Mouse (Mus musculus) stomach, embryonic 16.5 days (tissue): ENCODE data around the gene Tenm3. TPM values are rescaled to one million over a fixed set of nuclear protein-coding genes. Genes with fewer than 3 reads are reported as not detected.
A peak's percentile ranks its signal among the peaks of the same experiment; 100 is the strongest.

ENCODE experiments used
- ATAC-seq: fragments of 200-750 bp; cut with Nextera tagmentation; 2 replicates; pipeline ENCODE4 v1.8.0; 2017; ENCODE audit warnings: moderate number of reproducible peaks, moderate TSS enrichment; ENCODE audit not compliant: insufficient read depth, low FRiP score
- H3K27ac ChIP-seq: fragments of 300-500 bp; sonication (generic); 2 replicates; pipeline ENCODE4 v1.5.1; 2014; ENCODE audit warnings: low read length
- H3K27me3 ChIP-seq: fragments of 300-500 bp; sonication (generic); 2 replicates; pipeline ENCODE4 v1.6.1; 2014; ENCODE audit warnings: low read length, control low read depth, mixed read lengths; ENCODE audit not compliant: control insufficient read depth, insufficient read depth
- H3K36me3 ChIP-seq: fragments of 300-500 bp; sonication (generic); 2 replicates; pipeline ENCODE4 v1.6.1; 2014; ENCODE audit warnings: low read length; ENCODE audit not compliant: control insufficient read depth, insufficient read depth
- H3K4me1 ChIP-seq: fragments of 300-500 bp; sonication (generic); 2 replicates; pipeline ENCODE4 v1.6.1; 2014; ENCODE audit warnings: low read length, control low read depth, mixed read lengths; ENCODE audit not compliant: control insufficient read depth, insufficient read depth
- H3K4me2 ChIP-seq: fragments of 300-500 bp; sonication (generic); 2 replicates; pipeline ENCODE4 v1.6.1; 2014; ENCODE audit warnings: low read depth, low read length, mixed read lengths
- H3K4me3 ChIP-seq: fragments of 300-500 bp; sonication (generic); replicated peaks from 2 replicates; pipeline ENCODE4 v1.5.1; 2014; ENCODE audit warnings: mild to moderate bottlenecking, low read length
- H3K9ac ChIP-seq: fragments of 300-500 bp; sonication (generic); 2 replicates; pipeline ENCODE4 v1.6.1; 2014; ENCODE audit warnings: low read length
- H3K9me3 ChIP-seq: fragments of 300-500 bp; sonication (generic); replicated peaks from 2 replicates; pipeline ENCODE4 v1.6.1; 2016; ENCODE audit warnings: low read length, control low read depth; ENCODE audit not compliant: control insufficient read depth
- WGBS: fragments of 180-500 bp; shearing (Covaris S2); extraction: QIAGEN DNeasy Blood & Tissue Kit; methylation state at CpG from one replicate; pipeline ENCODE4 v1.1.7; 2014; 5-methylcytosine and 5-hydroxymethylcytosine counted together
- polyA plus RNA-seq: library from polyadenylated mRNA; unstranded; fragments of >200 nt; fragmentation: Nextera tagmentation; extraction: Ambion mirVana; gene quantifications from 2 replicates; pipeline ENCODE4 v1.2.1, GENCODE M21; 2015

Tenm3 gene
- polyA plus RNA-seq, 1 experiment from 2014 or later, result 12.5 TPM

- Histone ChIP-seq H3K4me2 (no peak overlapping the region), H3K27me3 (no peaks in the 10 kb centered on the region), H3K27ac (no peak overlapping the region), H3K4me3 (no peak overlapping the region), H3K9ac (no peak overlapping the region), H3K9me3 (no peaks in the 10 kb centered on the region), H3K36me3 (no peaks in the 10 kb centered on the region), H3K4me1 (no peaks in the 10 kb centered on the region)
- ATAC-seq, result no peak
- WGBS, result 69% methylated on average over 4 of the region's 4 CpGs
Measured at GRCm38 (mm10) chr8:48671318-48671717, 172.4 kb downstream of the Tenm3 start.

GRCm38 (mm10) chr8:48670895-48671294 is 172.9 kb downstream of the Tenm3 start:
- 51% methylated on average over 3 of the region's 3 CpGs for WGBS
- Histone ChIP-seq H3K9ac (no peak overlapping the region), H3K4me3 (no peak overlapping the region), H3K9me3 (no peaks in the 10 kb centered on the region), H3K27ac (no peak overlapping the region), H3K4me1 (no peaks in the 10 kb centered on the region), H3K27me3 (no peaks in the 10 kb centered on the region), H3K36me3 (no peaks in the 10 kb centered on the region), H3K4me2 (no peak overlapping the region)
- no peak for ATAC-seq

- Histone ChIP-seq H3K27me3 (no peaks in the 10 kb centered on the region), H3K4me1 (no peaks in the 10 kb centered on the region), H3K4me3 (no peak overlapping the region), H3K9ac (no peak overlapping the region), H3K4me2 (no peak overlapping the region), H3K36me3 (no peaks in the 10 kb centered on the region), H3K27ac (no peak overlapping the region), H3K9me3 (no peaks in the 10 kb centered on the region)
- no peak for ATAC-seq
- WGBS, result 57% methylated on average over 1 of the region's 1 CpGs
Measured at GRCm38 (mm10) chr8:48670387-48670786, 173.4 kb downstream of the Tenm3 start.

- WGBS, result 93% methylated on average over 3 of the region's 3 CpGs
- no peak overlapping the region for H3K4me3 ChIP-seq
- H3K9me3 ChIP-seq, result no peaks in the 10 kb centered on the region
- H3K4me1 ChIP-seq, result no peaks in the 10 kb centered on the region
- H3K36me3 ChIP-seq, result no peaks in the 10 kb centered on the region
- no peak overlapping the region for H3K4me2 ChIP-seq
- ATAC-seq, result no peak
- no peaks in the 10 kb centered on the region for H3K27me3 ChIP-seq
- H3K27ac ChIP-seq, result no peak overlapping the region
- no peak overlapping the region for H3K9ac ChIP-seq
Measured at GRCm38 (mm10) chr8:48665193-48665592, 178.6 kb downstream of the Tenm3 start.

- Histone ChIP-seq H3K4me3 (no peak overlapping the region), H3K36me3 (no peaks in the 10 kb centered on the region), H3K27ac (no peak overlapping the region), H3K4me1 (no peaks in the 10 kb centered on the region), H3K27me3 (no peaks in the 10 kb centered on the region), H3K9ac (no peak overlapping the region), H3K4me2 (no peak overlapping the region), H3K9me3 (no peaks in the 10 kb centered on the region)
- 85% methylated on average over 1 of the region's 1 CpGs for WGBS
- ATAC-seq, result no peak
Measured at GRCm38 (mm10) chr8:48659226-48659625, 184.5 kb downstream of the Tenm3 start.

GRCm38 (mm10) chr8:48655381-48656043 is 188.2 kb downstream of the Tenm3 start:
- Histone ChIP-seq H3K9ac (no peak overlapping the region), H3K36me3 (no peaks in the 10 kb centered on the region), H3K4me2 (no peak overlapping the region), H3K27ac (no peak overlapping the region), H3K27me3 (no peaks in the 10 kb centered on the region), H3K4me3 (no peak overlapping the region), H3K4me1 (no peaks in the 10 kb centered on the region), H3K9me3 (no peaks in the 10 kb centered on the region)
- WGBS, result 50% methylated on average over 15 of the region's 15 CpGs
- ATAC-seq, result no peak

GRCm38 (mm10) chr8:48649845-48650244 is 193.9 kb downstream of the Tenm3 start:
- H3K4me3 ChIP-seq, result no peak overlapping the region
- H3K27ac ChIP-seq, result no peak overlapping the region
- no peak overlapping the region for H3K9ac ChIP-seq
- H3K9me3 ChIP-seq, result no peaks in the 10 kb centered on the region
- no peak for ATAC-seq
- no peaks in the 10 kb centered on the region for H3K4me1 ChIP-seq
- 87% methylated on average over 7 of the region's 7 CpGs for WGBS
- H3K27me3 ChIP-seq, result no peaks in the 10 kb centered on the region
- H3K4me2 ChIP-seq, result no peak overlapping the region
- no peaks in the 10 kb centered on the region for H3K36me3 ChIP-seq

GRCm38 (mm10) chr8:48649415-48649814 is 194.3 kb downstream of the Tenm3 start:
- Histone ChIP-seq H3K4me3 (no peak overlapping the region), H3K27ac (no peak overlapping the region), H3K36me3 (no peaks in the 10 kb centered on the region), H3K9me3 (no peaks in the 10 kb centered on the region), H3K9ac (no peak overlapping the region), H3K27me3 (no peaks in the 10 kb centered on the region), H3K4me1 (no peaks in the 10 kb centered on the region), H3K4me2 (no peak overlapping the region)
- 72% methylated on average over 7 of the region's 7 CpGs for WGBS
- ATAC-seq, result no peak

GRCm38 (mm10) chr8:48646110-48646509 is 197.6 kb downstream of the Tenm3 start:
- Histone ChIP-seq H3K27me3 (no peaks in the 10 kb centered on the region), H3K27ac (no peak overlapping the region), H3K4me3 (peak overlapping the region; percentile 16; the same call in 1 of the 2 replicates), H3K9me3 (no peaks in the 10 kb centered on the region), H3K36me3 (no peaks in the 10 kb centered on the region), H3K9ac (no peak overlapping the region), H3K4me2 (peak overlapping the region; percentile 31; the same call in 1 of the 2 replicates), H3K4me1 (no peaks in the 10 kb centered on the region)
- 61% methylated on average over 18 of the region's 18 CpGs for WGBS
- ATAC-seq, result no peak
